Mouse (Mus musculus) myocyte (in vitro differentiated cells): ENCODE data around the gene Olfr547. TPM values are rescaled to one million over a fixed set of nuclear protein-coding genes. Genes with fewer than 3 reads are reported as not detected.

Experiments used
- H3K27me3 ChIP-seq: one replicate; pipeline ENCODE4 v1.6.1; 2011; ENCODE audit not compliant: control insufficient read depth, insufficient read depth, insufficient read length
- H3K36me3 ChIP-seq: one replicate; pipeline ENCODE4 v1.6.1; 2011; ENCODE audit not compliant: control insufficient read depth, insufficient read depth
- H3K4me2 ChIP-seq: one replicate; pipeline ENCODE4 v1.6.1; 2011; ENCODE audit warnings: low read depth, control low read depth
- H3K4me3 ChIP-seq: one replicate; pipeline ENCODE4 v1.5.1; 2011; ENCODE audit warnings: mild to moderate bottlenecking, control low read depth, moderate library complexity
- H3K79me2 ChIP-seq: one replicate; pipeline ENCODE4 v1.6.1; 2011; ENCODE audit not compliant: control insufficient read depth, insufficient read depth
- H3ac ChIP-seq: one replicate; pipeline ENCODE4 v1.6.1; 2011; ENCODE audit not compliant: control insufficient read depth, insufficient read length
- CEBPB ChIP-seq: IDR thresholded peaks from 2 replicates; pipeline ENCODE4 v1.6.1; 2011; ENCODE audit warnings: mild to moderate bottlenecking, moderate library complexity; ENCODE audit not compliant: poor library complexity, insufficient read depth, severe bottlenecking
- E2F4 ChIP-seq: IDR thresholded peaks from one replicate; pipeline ENCODE4 v1.6.1; 2011; ENCODE audit warnings: mild to moderate bottlenecking, control low read depth, moderate library complexity; ENCODE audit not compliant: insufficient read depth
- MAX ChIP-seq: IDR thresholded peaks from one replicate; pipeline ENCODE4 v1.6.1; 2011; ENCODE audit warnings: low read depth, mild to moderate bottlenecking, control low read depth
- MYOD1 ChIP-seq, 3 experiments: IDR thresholded peaks; one replicate each; pipeline ENCODE4 v1.6.1; 2011; ENCODE audit warnings: control low read depth in 2 of 3, low read depth in 2 of 3, mild to moderate bottlenecking in 2 of 3, moderate library complexity in 1 of 3; ENCODE audit not compliant: insufficient read length in 2 of 3, control insufficient read depth in 1 of 3
- MYOG ChIP-seq, 3 experiments: IDR thresholded peaks; one replicate each; pipeline ENCODE4 v1.6.1; 2011; ENCODE audit warnings: control low read depth in 2 of 3, low read depth in 2 of 3, mild to moderate bottlenecking in 2 of 3; ENCODE audit not compliant: insufficient read length in 2 of 3, control insufficient read depth in 1 of 3, insufficient read depth in 1 of 3
- POLR2A ChIP-seq: IDR thresholded peaks from one replicate; pipeline ENCODE4 v1.6.1; 2011; ENCODE audit warnings: low read depth, mild to moderate bottlenecking, control low read depth, moderate library complexity; ENCODE audit not compliant: insufficient read length
- POLR2AphosphoS2 ChIP-seq: IDR thresholded peaks from one replicate; pipeline ENCODE4 v1.6.1; 2011; ENCODE audit warnings: low read depth, control low read depth; ENCODE audit not compliant: insufficient read length
- REST ChIP-seq: IDR thresholded peaks from one replicate; pipeline ENCODE4 v1.6.1; 2011; ENCODE audit warnings: mild to moderate bottlenecking, control low read depth, moderate library complexity; ENCODE audit not compliant: insufficient read depth, insufficient read length
- SRF ChIP-seq: IDR thresholded peaks from one replicate; pipeline ENCODE4 v1.6.1; 2011; ENCODE audit warnings: low read depth; ENCODE audit not compliant: control insufficient read depth, insufficient read length
- TCF12 ChIP-seq: IDR thresholded peaks from one replicate; pipeline ENCODE4 v1.6.1; 2011; ENCODE audit warnings: mild to moderate bottlenecking, control low read depth; ENCODE audit not compliant: poor library complexity, insufficient read depth, severe bottlenecking
- TCF3 ChIP-seq: IDR thresholded peaks from one replicate; pipeline ENCODE4 v1.6.1; 2011; ENCODE audit warnings: low read depth, control low read depth; ENCODE audit not compliant: insufficient read length
- USF1 ChIP-seq: IDR thresholded peaks from one replicate; pipeline ENCODE4 v1.6.1; 2011; ENCODE audit warnings: low read depth, mild to moderate bottlenecking, control low read depth, moderate library complexity
- polyA plus RNA-seq: library from polyadenylated mRNA; unstranded; fragments of >200 nt; fragmentation: generic; extraction: Trizol; gene quantifications from one replicate; pipeline ENCODE4 v1.2.1, GENCODE M21; 2012; ENCODE audit warnings: missing spikeins

Olfr547 gene
- polyA plus RNA-seq, 1 experiment: not detected

DNA sequence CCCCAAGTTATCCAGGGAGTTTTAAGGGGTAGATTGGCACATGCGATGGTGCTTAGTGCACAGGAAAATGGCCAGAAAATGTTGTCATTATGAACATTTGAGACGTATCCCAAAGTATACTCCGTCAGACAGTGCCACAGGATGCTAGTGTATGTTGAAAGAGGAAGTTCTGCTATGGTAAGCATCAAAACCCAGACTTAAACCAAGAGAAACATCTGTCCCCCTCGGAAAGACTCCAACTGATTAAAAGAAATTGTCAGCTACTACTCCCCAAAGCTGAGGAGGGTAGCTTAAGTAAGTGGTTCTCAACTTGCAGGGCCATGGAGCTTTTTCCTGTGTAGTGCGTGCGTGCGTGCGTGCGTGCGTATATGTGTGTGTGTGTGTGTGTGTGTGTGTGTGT is 22.6 kb upstream of the Olfr547 start:
- H3K27me3 ChIP-seq: peaks cover 3% of the 10 kb centered on the region

GRCm38 (mm10) chr7:102512814-102513435 is 21.6 kb upstream of the Olfr547 start:
- Histone ChIP-seq H3K4me2 (peak overlapping the region; percentile 68), H3K36me3 (no peaks in the 10 kb centered on the region), H3ac (no peak overlapping the region), H3K4me3 (no peak overlapping the region), H3K79me2 (no peaks in the 10 kb centered on the region), H3K27me3 (peaks cover 3% of the 10 kb centered on the region)
- TF ChIP-seq MYOG (IDR thresholded peaks at IDR 0.05; ENCODE audit: control insufficient read depth in 1 of 3, insufficient read depth in 1 of 3, insufficient read length in 2 of 3, low read depth in 2 of 3): no peak
- no peak for TF ChIP-seq E2F4
- TF ChIP-seq MAX: no peak
- TF ChIP-seq REST: no peak
- TF ChIP-seq POLR2A: no peak
- TF ChIP-seq TCF3: no peak
- TF ChIP-seq USF1: no peak
- TF ChIP-seq SRF: no peak
- no peak for TF ChIP-seq CEBPB
- TF ChIP-seq POLR2AphosphoS2: no peak
- no peak for TF ChIP-seq TCF12
- TF ChIP-seq MYOD1 (IDR thresholded peaks at IDR 0.05; ENCODE audit: control insufficient read depth in 1 of 3, insufficient read length in 2 of 3, low read depth in 2 of 3): no peak

More for the DNA sequence above, 22.6 kb upstream of the Olfr547 start:
- H3K79me2 ChIP-seq: no peaks in the 10 kb centered on the region
- no peak overlapping the region for H3K4me2 ChIP-seq
- H3K4me3 ChIP-seq: no peak overlapping the region
- no peak overlapping the region for H3ac ChIP-seq
- no peak for TF ChIP-seq MYOG (IDR thresholded peaks at IDR 0.05; ENCODE audit: control insufficient read depth in 1 of 3, insufficient read depth in 1 of 3, insufficient read length in 2 of 3, low read depth in 2 of 3)
- TF ChIP-seq TCF3: no peak
- no peak for TF ChIP-seq MAX
- TF ChIP-seq REST: no peak
- no peak for TF ChIP-seq TCF12
- TF ChIP-seq MYOD1 (IDR thresholded peaks at IDR 0.05; ENCODE audit: control insufficient read depth in 1 of 3, insufficient read length in 2 of 3, low read depth in 2 of 3): no peak
- no peak for TF ChIP-seq SRF
- TF ChIP-seq POLR2AphosphoS2: no peak
- TF ChIP-seq POLR2A: no peak
- no peak for TF ChIP-seq USF1
- TF ChIP-seq CEBPB: no peak
- TF ChIP-seq E2F4: no peak
- H3K36me3 ChIP-seq: no peaks in the 10 kb centered on the region

- no peak overlapping the region for H3K4me2 ChIP-seq
- no peak overlapping the region for H3K4me3 ChIP-seq
- H3K27me3 ChIP-seq: peaks cover 3% of the 10 kb centered on the region
- H3K79me2 ChIP-seq: no peaks in the 10 kb centered on the region
- no peak for TF ChIP-seq REST
- no peak for TF ChIP-seq E2F4
- TF ChIP-seq TCF12: no peak
- TF ChIP-seq POLR2A: no peak
- TF ChIP-seq MYOD1 (IDR thresholded peaks at IDR 0.05; ENCODE audit: control insufficient read depth in 1 of 3, insufficient read length in 2 of 3, low read depth in 2 of 3): no peak
- no peak for TF ChIP-seq USF1
- no peak for TF ChIP-seq POLR2AphosphoS2
- TF ChIP-seq CEBPB: no peak
- no peak for TF ChIP-seq SRF
- TF ChIP-seq MYOG (IDR thresholded peaks at IDR 0.05; ENCODE audit: control insufficient read depth in 1 of 3, insufficient read depth in 1 of 3, insufficient read length in 2 of 3, low read depth in 2 of 3): no peak
- H3ac ChIP-seq: no peak overlapping the region
- no peaks in the 10 kb centered on the region for H3K36me3 ChIP-seq
These were observed 20.4 kb upstream of the Olfr547 start for GRCm38 (mm10) chr7:102514144-102514543.

GRCm38 (mm10) chr7:102516261-102517050 is 18.1 kb upstream of the Olfr547 start:
- Histone ChIP-seq H3ac (no peak overlapping the region), H3K4me3 (no peak overlapping the region), H3K27me3 (peaks cover 3% of the 10 kb centered on the region), H3K4me2 (no peak overlapping the region), H3K36me3 (no peaks in the 10 kb centered on the region), H3K79me2 (no peaks in the 10 kb centered on the region)
- no peak for TF ChIP-seq E2F4
- no peak for TF ChIP-seq MYOG (IDR thresholded peaks at IDR 0.05; ENCODE audit: control insufficient read depth in 1 of 3, insufficient read depth in 1 of 3, insufficient read length in 2 of 3, low read depth in 2 of 3)
- no peak for TF ChIP-seq TCF12
- no peak for TF ChIP-seq POLR2A
- no peak for TF ChIP-seq SRF
- TF ChIP-seq TCF3: no peak

- Histone ChIP-seq H3K36me3 (no peaks in the 10 kb centered on the region), H3ac (no peak overlapping the region), H3K79me2 (no peaks in the 10 kb centered on the region), H3K4me2 (no peak overlapping the region), H3K4me3 (no peak overlapping the region), H3K27me3 (peaks cover 3% of the 10 kb centered on the region)
- TF ChIP-seq CEBPB: no peak
These were observed 17.6 kb upstream of the Olfr547 start for GRCm38 (mm10) chr7:102517051-102517335.
